Mouse (Mus musculus) neutrophil, adult 65 days (primary cell): Measurements from ENCODE around the gene Vax1. TPM values are rescaled to one million over a fixed set of nuclear protein-coding genes. Genes with fewer than 3 reads are reported as not detected.

Experiments used
- total RNA-seq: library from RNA; stranded (reverse); gene quantifications from 2 replicates; pipeline ENCODE4 v1.2.4, GENCODE M21; 2023

Vax1 gene
- not detected in 2 replicates for total RNA-seq

DNA sequence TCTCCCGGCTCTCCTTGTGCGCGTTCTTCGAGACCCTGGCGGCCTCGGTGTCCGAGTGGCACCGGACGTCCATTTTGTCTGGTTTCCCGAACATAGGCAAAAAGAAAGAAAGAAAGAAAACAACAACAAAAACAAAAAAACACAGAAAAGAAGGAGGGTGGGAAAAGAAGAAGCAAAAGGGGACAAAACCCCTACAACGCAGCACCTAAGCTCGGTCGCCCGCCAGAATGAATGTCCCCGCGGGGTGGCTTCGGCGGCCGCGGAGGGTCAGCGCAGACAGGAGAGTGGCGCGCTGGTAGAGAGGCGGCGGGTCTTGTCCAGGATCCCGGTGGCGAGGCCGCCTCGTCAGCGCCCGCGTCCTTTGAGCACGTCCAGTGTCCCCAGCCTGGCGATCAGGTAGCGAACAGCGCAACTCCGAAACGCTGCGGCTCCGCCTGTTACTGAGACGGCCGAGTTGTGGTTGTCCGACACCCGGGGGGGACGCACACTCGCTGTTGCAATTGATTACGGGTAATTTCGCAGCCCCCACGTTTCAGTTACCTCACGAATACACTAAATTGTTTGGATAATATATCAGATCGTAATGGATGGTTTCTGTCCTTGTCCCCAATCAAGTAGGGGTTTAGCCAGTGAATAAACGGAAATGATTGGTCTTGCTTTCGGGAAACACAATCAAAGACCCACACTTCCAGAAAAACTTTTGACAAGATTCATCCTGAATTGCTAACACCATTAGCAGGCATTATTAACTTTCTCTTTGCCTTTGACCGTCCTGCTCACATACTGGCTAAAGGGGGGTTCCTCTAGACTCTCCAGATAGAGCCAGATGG, at the start of gene Vax1:
TSS of gene Vax1 (minus strand) at position 121 of the 830 bp plus-strand sequence.

DNA sequence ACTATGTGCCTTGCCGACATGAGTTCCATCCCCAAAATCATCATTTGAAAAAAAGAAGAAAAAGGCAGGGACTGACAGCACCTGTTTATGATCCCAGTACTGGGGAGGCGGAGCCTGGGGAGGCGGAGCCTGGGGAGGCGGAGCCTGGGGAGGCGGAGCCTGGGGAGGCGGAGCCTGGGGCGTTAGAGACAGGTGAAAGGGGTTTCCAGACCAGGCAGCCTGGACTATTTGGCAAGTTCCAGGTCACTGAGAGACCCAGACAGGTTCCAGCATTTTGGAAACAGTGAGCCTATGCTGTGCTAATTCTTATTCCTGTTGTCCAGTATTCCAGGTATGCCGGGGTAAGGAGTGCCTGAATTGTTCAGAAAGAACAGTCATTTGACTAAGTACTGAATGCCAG, 49.1 kb upstream of the Vax1 start, which contains the start of gene Kcnk18:
TSS of gene Kcnk18 (plus strand) at position 224 of the 400 bp plus-strand sequence.

Other genes with a start within 250 kb of the Vax1 start
- not detected in 2 replicates for gene Eno4, start 226.6 kb downstream of the Vax1 start, total RNA-seq
- gene Hspa12a, start 226.4 kb downstream of the Vax1 start, total RNA-seq: 5.5 and 6.8 TPM in 2 replicates
- gene Shtn1, start 94.0 kb downstream of the Vax1 start, total RNA-seq: 2.5 and 2.7 TPM in 2 replicates
- not detected in 2 replicates for gene Kcnk18, start 49.2 kb upstream of the Vax1 start, total RNA-seq
- 0.86 and 1.1 TPM in 2 replicates for gene Slc18a2, start 90.8 kb upstream of the Vax1 start, total RNA-seq
- gene Rps12-ps3, start 152.2 kb upstream of the Vax1 start, total RNA-seq: 174 and 342 TPM in 2 replicates
- 75.0 and 104 TPM in 2 replicates for gene Pdzd8, start 175.7 kb upstream of the Vax1 start, total RNA-seq